Mouse (Mus musculus): ENCODE results near the gene Ndufv1. TPM values are rescaled to one million over a fixed set of nuclear protein-coding genes. Genes with fewer than 3 reads are reported as not detected.

Ndufv1 gene
- polyA plus RNA-seq (2015; fragmentation: Illumina TruSeq; extraction: RNeasy Lipid Tissue Mini Kit (QIAGEN cat#74804); ENCODE audit: low read depth, low replicate concordance), result 236 TPM

DNA sequence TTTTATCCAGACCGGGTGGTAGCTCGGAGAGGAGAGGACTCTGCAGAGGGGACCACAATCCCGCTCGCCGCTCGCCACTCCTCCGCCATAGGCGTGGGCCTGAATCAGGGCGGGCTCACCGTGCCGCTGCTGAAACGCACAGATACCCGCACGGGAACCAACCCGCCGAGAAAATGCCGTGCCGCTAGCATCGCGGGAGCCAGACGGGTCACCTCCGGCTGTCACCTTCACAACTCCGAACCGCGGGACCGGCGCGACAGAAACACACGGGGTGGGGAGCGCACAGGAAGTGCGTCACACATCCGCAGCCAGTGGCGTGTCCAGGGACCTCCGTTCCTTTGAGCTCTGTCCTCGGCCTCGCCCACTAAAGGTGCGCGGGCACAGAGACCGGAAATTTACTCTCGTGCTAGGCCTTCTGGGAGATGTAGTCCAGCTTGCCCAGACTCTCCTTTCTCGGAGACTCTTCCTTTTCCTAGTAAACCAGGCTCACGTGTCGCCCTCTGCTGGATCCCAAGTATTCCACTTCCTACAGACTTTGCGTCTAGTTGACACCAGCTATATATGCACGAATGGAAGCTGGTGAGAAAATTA, at the start of gene Ndufv1:
Gene Ndufv1 (minus strand): TSS at position 375 of the 591 bp plus-strand sequence.

DNA sequence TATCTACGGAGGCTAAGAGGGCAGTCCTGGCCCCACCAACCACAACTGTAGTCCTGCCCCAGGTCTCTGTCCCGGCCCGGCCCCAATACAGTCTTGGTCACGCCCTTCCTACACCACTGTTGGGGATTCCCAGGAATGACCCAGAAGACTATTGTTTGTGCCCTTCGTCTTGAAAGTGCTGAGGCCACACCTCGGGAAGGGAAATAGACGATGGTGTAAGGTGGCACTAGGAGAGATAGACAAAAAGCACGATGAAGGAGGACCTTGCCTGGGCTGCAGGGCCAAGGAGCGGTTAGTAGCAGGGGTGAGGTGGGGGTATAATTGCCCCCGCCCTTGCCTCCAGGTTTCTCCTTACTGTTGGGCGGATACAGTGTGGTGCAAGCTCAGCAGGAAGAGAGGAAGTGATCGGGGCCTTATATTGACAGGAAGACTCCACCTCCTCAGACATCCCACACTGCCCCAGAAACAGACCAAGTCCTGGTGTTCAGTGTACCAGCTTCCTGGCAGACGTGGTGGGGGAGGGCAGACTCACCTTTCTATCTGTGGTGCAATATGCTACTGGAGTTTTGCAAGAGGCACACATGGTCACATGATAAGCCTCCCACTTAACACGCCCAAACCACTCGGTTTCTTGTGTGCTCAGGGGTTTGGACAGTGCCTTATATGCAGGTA, 46.6 kb upstream of the Ndufv1 start, which contains the start of gene Gstp3:
Gene Gstp3 (minus strand): TSS at position 501 of the 672 bp plus-strand sequence.

DNA sequence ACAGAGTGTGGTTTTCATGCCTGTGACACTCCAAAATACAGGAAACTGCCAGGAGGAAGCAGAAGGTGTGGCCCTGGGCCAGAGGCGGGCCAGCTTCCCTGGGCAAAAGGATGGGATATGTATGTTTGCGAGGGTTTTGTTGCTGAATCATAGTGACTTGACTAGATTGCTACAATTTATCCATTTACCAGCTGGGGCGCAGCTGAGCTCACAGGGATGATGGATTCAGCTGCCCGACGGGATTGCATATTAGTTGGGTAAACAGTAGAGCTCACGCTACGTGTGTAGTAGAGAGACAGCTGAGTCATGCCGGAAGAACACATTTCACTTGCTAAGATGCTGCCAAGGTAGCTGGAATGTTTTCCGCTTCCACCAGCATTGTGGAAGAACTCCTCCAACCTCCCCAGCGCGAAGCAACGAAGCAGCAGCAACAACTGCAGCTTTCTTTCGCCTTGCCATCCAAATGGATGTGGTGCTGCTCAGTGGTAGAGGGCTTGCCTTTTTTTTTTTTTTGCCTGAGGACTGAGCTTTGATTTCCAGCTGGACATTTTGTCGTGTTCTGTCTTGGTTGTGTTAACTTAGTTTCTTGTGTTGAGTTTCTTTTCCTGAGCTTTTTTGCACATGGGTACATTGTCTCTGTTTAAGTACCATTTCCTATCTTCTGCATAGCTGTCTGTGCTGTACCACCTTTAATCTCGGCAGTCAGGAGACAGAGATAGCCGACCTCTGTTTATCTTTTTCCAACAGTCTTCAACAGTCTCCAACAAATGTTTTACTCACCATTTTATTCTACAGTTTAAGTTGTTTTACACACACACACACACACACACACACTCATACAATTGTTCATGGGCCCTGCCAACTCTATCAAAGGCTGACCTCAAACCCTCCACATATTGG, 33.6 kb upstream of the Ndufv1 start, which contains the start of gene Gstp2:
Gene Gstp2 (minus strand): TSS at position 58 of the 900 bp plus-strand sequence.

DNA sequence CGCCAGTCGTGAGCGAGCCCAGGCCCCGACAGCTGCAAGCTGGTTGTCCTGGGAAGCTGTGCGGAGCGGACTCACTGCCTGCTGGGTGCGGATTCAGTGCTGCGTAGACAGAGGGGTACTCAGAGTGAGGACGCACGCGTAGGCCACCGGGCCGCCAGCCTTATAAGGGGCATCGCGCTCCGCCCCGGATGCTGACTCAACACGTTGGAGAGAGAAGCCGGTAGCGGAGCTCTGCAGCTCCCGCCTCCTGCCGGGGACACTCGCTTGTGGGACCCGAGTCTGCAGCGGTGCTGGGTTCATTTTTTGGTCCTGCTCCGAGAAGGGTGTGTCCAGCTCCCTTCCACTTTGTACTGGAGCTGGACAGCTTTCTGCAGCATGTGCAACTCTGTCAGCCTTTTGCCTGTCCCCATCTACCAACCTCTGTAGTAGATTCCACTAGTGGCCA, 25.2 kb upstream of the Ndufv1 start, which contains the start of gene Gstp1:
Gene Gstp1 (minus strand): TSS at position 198 of the 445 bp plus-strand sequence.

DNA sequence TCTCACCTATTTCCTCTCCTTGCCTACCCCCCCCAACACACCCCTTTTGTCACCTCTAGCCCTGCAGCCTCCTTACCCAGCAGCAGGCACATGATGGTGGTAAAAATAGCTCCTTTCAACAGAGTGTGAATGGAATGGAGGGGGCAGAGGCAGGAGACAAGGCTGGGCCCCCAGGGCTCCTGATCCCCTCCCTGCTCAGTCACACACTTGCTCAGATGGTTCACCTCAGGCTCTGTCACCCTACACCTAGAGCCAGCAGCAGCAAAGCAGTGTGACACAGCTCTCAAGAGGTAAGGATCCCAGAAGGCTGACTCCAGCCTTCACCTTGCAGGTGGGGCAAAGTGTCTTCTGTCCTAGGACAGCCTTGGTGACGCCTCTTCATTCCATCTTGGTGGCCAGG, 9.5 kb downstream of the Ndufv1 start, which contains the start of gene Doc2g:
Gene Doc2g (plus strand): TSS at position 202 of the 400 bp plus-strand sequence.

DNA sequence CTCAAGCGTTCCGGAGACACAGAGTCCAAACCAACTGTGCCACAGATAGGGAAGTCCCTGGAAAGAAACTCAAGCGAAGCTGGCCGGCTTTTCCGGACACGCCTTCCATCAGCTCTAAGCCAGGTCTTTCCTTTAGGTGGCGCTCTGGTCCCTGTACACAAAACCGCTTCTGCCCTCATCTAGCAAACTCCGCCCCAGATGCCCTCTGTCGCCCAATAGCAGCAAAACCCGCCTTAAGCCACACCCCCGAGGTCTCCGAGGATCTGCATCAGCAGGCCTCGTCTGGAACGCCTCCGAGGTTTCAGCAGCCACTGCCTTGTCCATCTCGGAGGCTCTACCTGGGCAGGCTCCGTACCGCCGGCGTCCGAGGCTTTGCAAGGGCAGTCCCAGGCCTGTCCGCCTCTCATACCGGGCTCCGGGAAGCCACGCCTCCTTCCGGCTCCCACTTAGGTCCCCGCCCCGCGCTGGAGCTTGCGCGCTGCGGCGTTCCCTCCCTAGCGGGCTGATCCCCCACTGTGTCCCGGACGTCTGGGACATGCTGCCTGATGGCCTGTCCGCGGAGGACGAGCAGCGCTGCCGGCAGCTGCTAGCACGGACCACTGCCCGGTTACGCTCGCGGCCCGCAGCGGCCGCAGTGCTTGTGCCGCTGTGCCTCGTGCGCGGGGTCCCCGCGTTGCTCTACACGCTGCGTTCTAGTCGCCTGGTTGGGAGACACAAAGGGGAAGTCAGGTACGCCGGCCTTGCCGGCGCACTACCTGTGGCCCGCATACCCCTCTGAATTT, 12.3 kb downstream of the Ndufv1 start, which contains the start of the genes Nudt8 and Gm49405:
Gene Nudt8 (plus strand): TSS at position 462 of the 782 bp plus-strand sequence.
Gene Gm49405 (plus strand): TSS at position 508 of the 782 bp plus-strand sequence.

DNA sequence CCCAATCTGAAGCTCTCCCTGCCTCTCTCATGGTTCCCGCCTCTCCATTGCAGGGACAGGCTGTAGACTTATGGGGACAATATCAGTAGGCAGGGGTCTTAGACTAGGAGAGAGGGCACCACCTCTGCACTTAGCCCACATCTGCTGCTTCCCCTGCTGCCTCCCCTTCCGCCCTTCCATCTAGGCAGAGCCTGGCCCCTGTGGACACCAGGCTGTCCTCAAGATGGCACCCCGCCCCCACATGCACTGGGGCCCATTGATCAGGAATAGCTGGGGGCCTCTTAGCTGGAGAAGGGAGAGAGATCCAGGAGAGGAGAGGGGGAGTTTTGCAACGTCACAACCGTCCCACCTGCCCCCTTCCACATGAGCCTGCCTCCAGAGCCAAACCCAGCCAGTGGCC, 20.2 kb downstream of the Ndufv1 start, which contains the start of gene Tbx10:
Gene Tbx10 (plus strand): TSS at position 337 of the 400 bp plus-strand sequence.

DNA sequence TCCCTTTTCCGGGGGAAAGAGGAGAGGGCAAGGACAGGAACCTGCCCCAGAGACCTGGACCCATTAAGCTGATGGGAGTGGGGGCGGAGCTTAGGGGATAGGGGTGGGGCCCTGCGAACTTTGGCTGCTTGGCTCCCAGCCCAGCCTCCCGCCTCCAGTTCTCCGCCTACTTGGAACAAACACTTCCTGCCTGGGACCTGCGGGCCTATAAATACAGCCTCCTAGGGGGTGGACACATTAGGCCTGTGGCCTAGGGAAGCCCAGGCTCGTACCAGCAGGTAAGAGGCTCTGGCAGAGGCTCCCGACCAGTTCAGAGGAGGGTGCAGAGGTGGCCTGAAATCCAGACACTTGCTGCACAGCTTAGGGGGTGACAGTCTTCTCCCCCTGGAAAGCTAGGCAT, 26.3 kb downstream of the Ndufv1 start, which contains the start of gene Acy3:
Gene Acy3 (plus strand): TSS at position 237 of the 400 bp plus-strand sequence.

DNA sequence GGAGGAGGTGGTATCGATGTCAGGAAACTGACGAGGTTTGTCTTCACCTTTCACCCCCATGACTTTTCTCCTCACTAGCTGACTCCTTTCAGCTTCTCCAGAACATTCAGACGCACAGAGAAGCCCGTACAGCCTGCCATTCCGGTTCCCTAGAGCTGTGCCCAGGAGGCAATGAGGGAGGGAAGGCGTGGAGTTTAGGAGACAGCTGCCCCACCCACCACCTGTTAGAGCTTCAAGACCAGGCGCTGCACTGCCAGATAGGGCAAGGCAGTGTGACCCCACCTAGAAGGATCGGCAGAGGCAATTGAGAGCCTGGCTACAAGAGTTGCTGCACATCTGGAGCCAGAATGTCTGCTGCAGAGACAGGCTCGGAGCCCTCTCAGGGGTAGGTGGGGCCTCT, 40.4 kb downstream of the Ndufv1 start, which contains the start of gene Aldh3b2:
Gene Aldh3b2 (plus strand): TSS at position 100 of the 400 bp plus-strand sequence.

DNA sequence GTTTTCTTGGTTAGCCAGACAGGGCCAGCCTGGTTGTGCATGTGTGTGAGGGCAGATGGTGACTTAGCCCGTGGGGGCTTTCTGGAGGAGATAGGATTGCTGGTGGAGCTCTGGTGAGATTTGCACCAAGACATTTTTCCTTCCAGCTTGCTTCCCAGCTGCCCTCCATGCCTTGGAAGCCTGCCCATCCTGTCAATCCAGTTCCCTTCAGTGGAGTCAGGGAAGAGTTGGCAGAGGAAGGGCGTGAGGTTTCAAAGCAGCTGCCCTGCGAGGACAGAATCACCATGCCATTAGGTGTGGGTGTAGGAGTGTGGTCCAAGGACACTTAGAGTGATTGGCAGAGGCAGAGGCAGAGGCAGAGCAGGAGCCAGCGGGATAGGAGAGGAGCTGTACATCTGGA, 54.1 kb downstream of the Ndufv1 start, which contains the start of gene Aldh3b3:
Gene Aldh3b3 (plus strand): TSS at position 176 of the 400 bp plus-strand sequence.

Other genes starting within 250 kb of the Ndufv1 start
- gene Kmt5b, start 245.4 kb downstream of the Ndufv1 start, polyA plus RNA-seq (2015; fragmentation: Illumina TruSeq; extraction: RNeasy Lipid Tissue Mini Kit (QIAGEN cat#74804); ENCODE audit: low read depth, low replicate concordance), result 28.6 TPM
- gene Chka, start 161.0 kb downstream of the Ndufv1 start, polyA plus RNA-seq (2015; fragmentation: Illumina TruSeq; extraction: RNeasy Lipid Tissue Mini Kit (QIAGEN cat#74804); ENCODE audit: low read depth, low replicate concordance), result 82.1 TPM
- gene Tcirg1, start 105.7 kb downstream of the Ndufv1 start, polyA plus RNA-seq (2015; fragmentation: Illumina TruSeq; extraction: RNeasy Lipid Tissue Mini Kit (QIAGEN cat#74804); ENCODE audit: low read depth, low replicate concordance), result 14.5 TPM
- gene Ndufs8, start 100.0 kb downstream of the Ndufv1 start, polyA plus RNA-seq (2015; fragmentation: Illumina TruSeq; extraction: RNeasy Lipid Tissue Mini Kit (QIAGEN cat#74804); ENCODE audit: low read depth, low replicate concordance), result 305 TPM
- gene Aldh3b1, start 83.0 kb downstream of the Ndufv1 start, polyA plus RNA-seq (2015; fragmentation: Illumina TruSeq; extraction: RNeasy Lipid Tissue Mini Kit (QIAGEN cat#74804); ENCODE audit: low read depth, low replicate concordance), result 4.3 TPM
- 16.0 TPM for gene Unc93b1, start 77.6 kb downstream of the Ndufv1 start, polyA plus RNA-seq (2015; fragmentation: Illumina TruSeq; extraction: RNeasy Lipid Tissue Mini Kit (QIAGEN cat#74804); ENCODE audit: low read depth, low replicate concordance)
- not detected for gene Aldh3b3, start 54.2 kb downstream of the Ndufv1 start, polyA plus RNA-seq (2015; fragmentation: Illumina TruSeq; extraction: RNeasy Lipid Tissue Mini Kit (QIAGEN cat#74804); ENCODE audit: low read depth, low replicate concordance)
- gene Aldh3b2, start 40.5 kb downstream of the Ndufv1 start, polyA plus RNA-seq (2015; fragmentation: Illumina TruSeq; extraction: RNeasy Lipid Tissue Mini Kit (QIAGEN cat#74804); ENCODE audit: low read depth, low replicate concordance), result 1.4 TPM
- 4.0 TPM for gene Acy3, start 26.2 kb downstream of the Ndufv1 start, polyA plus RNA-seq (2015; fragmentation: Illumina TruSeq; extraction: RNeasy Lipid Tissue Mini Kit (QIAGEN cat#74804); ENCODE audit: low read depth, low replicate concordance)
- not detected for gene Tbx10, start 20.1 kb downstream of the Ndufv1 start, polyA plus RNA-seq (2015; fragmentation: Illumina TruSeq; extraction: RNeasy Lipid Tissue Mini Kit (QIAGEN cat#74804); ENCODE audit: low read depth, low replicate concordance)
- gene Nudt8, start 12.2 kb downstream of the Ndufv1 start, polyA plus RNA-seq (2015; fragmentation: Illumina TruSeq; extraction: RNeasy Lipid Tissue Mini Kit (QIAGEN cat#74804); ENCODE audit: low read depth, low replicate concordance), result 15.1 TPM
- gene Gm49405, start 12.2 kb downstream of the Ndufv1 start, polyA plus RNA-seq (2015; fragmentation: Illumina TruSeq; extraction: RNeasy Lipid Tissue Mini Kit (QIAGEN cat#74804); ENCODE audit: low read depth, low replicate concordance), result 2.0 TPM
- gene Doc2g, start 9.5 kb downstream of the Ndufv1 start, polyA plus RNA-seq (2015; fragmentation: Illumina TruSeq; extraction: RNeasy Lipid Tissue Mini Kit (QIAGEN cat#74804); ENCODE audit: low read depth, low replicate concordance), result 5.7 TPM
- 465 TPM for gene Gstp1, start 25.2 kb upstream of the Ndufv1 start, polyA plus RNA-seq (2015; fragmentation: Illumina TruSeq; extraction: RNeasy Lipid Tissue Mini Kit (QIAGEN cat#74804); ENCODE audit: low read depth, low replicate concordance)
- gene Gstp2, start 33.2 kb upstream of the Ndufv1 start, polyA plus RNA-seq (2015; fragmentation: Illumina TruSeq; extraction: RNeasy Lipid Tissue Mini Kit (QIAGEN cat#74804); ENCODE audit: low read depth, low replicate concordance), result 1.5 TPM
- gene Gstp3, start 46.8 kb upstream of the Ndufv1 start, polyA plus RNA-seq (2015; fragmentation: Illumina TruSeq; extraction: RNeasy Lipid Tissue Mini Kit (QIAGEN cat#74804); ENCODE audit: low read depth, low replicate concordance), result not detected
- gene Cabp2, start 68.8 kb upstream of the Ndufv1 start, polyA plus RNA-seq (2015; fragmentation: Illumina TruSeq; extraction: RNeasy Lipid Tissue Mini Kit (QIAGEN cat#74804); ENCODE audit: low read depth, low replicate concordance), result not detected
- 37.6 TPM for gene Cdk2ap2, start 84.4 kb upstream of the Ndufv1 start, polyA plus RNA-seq (2015; fragmentation: Illumina TruSeq; extraction: RNeasy Lipid Tissue Mini Kit (QIAGEN cat#74804); ENCODE audit: low read depth, low replicate concordance)
- 122 TPM for gene Pitpnm1, start 87.2 kb upstream of the Ndufv1 start, polyA plus RNA-seq (2015; fragmentation: Illumina TruSeq; extraction: RNeasy Lipid Tissue Mini Kit (QIAGEN cat#74804); ENCODE audit: low read depth, low replicate concordance)
- 183 TPM for gene Aip, start 113.1 kb upstream of the Ndufv1 start, polyA plus RNA-seq (2015; fragmentation: Illumina TruSeq; extraction: RNeasy Lipid Tissue Mini Kit (QIAGEN cat#74804); ENCODE audit: low read depth, low replicate concordance)
- 0.10 TPM for gene Gpr152, start 127.0 kb upstream of the Ndufv1 start, polyA plus RNA-seq (2015; fragmentation: Illumina TruSeq; extraction: RNeasy Lipid Tissue Mini Kit (QIAGEN cat#74804); ENCODE audit: low read depth, low replicate concordance)
- not detected for gene Cabp4, start 131.2 kb upstream of the Ndufv1 start, polyA plus RNA-seq (2015; fragmentation: Illumina TruSeq; extraction: RNeasy Lipid Tissue Mini Kit (QIAGEN cat#74804); ENCODE audit: low read depth, low replicate concordance)
- 127 TPM for gene Coro1b, start 135.8 kb upstream of the Ndufv1 start, polyA plus RNA-seq (2015; fragmentation: Illumina TruSeq; extraction: RNeasy Lipid Tissue Mini Kit (QIAGEN cat#74804); ENCODE audit: low read depth, low replicate concordance)
- gene Ptprcap, start 140.8 kb upstream of the Ndufv1 start, polyA plus RNA-seq (2015; fragmentation: Illumina TruSeq; extraction: RNeasy Lipid Tissue Mini Kit (QIAGEN cat#74804); ENCODE audit: low read depth, low replicate concordance), result 1.5 TPM
- 45.8 TPM for gene Rps6kb2, start 150.5 kb upstream of the Ndufv1 start, polyA plus RNA-seq (2015; fragmentation: Illumina TruSeq; extraction: RNeasy Lipid Tissue Mini Kit (QIAGEN cat#74804); ENCODE audit: low read depth, low replicate concordance)
- 13.7 TPM for gene Carns1, start 162.7 kb upstream of the Ndufv1 start, polyA plus RNA-seq (2015; fragmentation: Illumina TruSeq; extraction: RNeasy Lipid Tissue Mini Kit (QIAGEN cat#74804); ENCODE audit: low read depth, low replicate concordance)
- 1.2 TPM for gene Tbc1d10c, start 178.5 kb upstream of the Ndufv1 start, polyA plus RNA-seq (2015; fragmentation: Illumina TruSeq; extraction: RNeasy Lipid Tissue Mini Kit (QIAGEN cat#74804); ENCODE audit: low read depth, low replicate concordance)
- gene Ppp1ca, start 179.3 kb upstream of the Ndufv1 start, polyA plus RNA-seq (2015; fragmentation: Illumina TruSeq; extraction: RNeasy Lipid Tissue Mini Kit (QIAGEN cat#74804); ENCODE audit: low read depth, low replicate concordance), result 454 TPM
- gene Rad9a, start 188.9 kb upstream of the Ndufv1 start, polyA plus RNA-seq (2015; fragmentation: Illumina TruSeq; extraction: RNeasy Lipid Tissue Mini Kit (QIAGEN cat#74804); ENCODE audit: low read depth, low replicate concordance), result 10.9 TPM
- 0.59 TPM for gene Clcf1, start 201.4 kb upstream of the Ndufv1 start, polyA plus RNA-seq (2015; fragmentation: Illumina TruSeq; extraction: RNeasy Lipid Tissue Mini Kit (QIAGEN cat#74804); ENCODE audit: low read depth, low replicate concordance)
- gene AC109138.7, start 201.6 kb upstream of the Ndufv1 start, polyA plus RNA-seq (2015; fragmentation: Illumina TruSeq; extraction: RNeasy Lipid Tissue Mini Kit (QIAGEN cat#74804); ENCODE audit: low read depth, low replicate concordance), result not detected
- 29.6 TPM for gene Pold4, start 219.1 kb upstream of the Ndufv1 start, polyA plus RNA-seq (2015; fragmentation: Illumina TruSeq; extraction: RNeasy Lipid Tissue Mini Kit (QIAGEN cat#74804); ENCODE audit: low read depth, low replicate concordance)

All from brain, adult 10 weeks (tissue).